Comparison of ENCODE assay signal across 8 mouse cellular contexts in the genomic region with DNA sequence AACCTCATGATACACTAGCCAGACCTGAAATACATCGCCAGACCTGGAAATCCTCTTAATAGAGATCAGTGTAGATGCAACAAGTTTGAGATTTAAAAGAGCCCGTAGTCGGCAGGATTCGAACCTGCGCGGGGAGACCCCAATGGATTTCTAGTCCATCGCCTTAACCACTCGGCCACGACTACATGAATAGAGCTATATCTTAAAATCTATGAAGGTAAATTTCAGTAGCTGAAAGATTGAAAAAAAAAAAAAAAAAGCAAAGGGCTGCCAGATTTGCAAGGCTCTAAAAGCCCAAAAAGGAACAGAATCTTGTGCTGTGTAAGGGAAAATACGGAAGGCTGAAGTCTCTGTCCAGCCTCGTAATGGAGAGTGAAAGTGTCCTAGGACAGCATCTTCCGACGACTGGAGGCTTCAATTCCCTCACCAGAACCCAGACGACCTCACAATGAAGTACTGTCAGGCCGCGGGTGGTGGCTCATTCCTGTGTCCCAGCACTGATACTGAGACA. TPM values are rescaled to one million over a fixed set of nuclear protein-coding genes. Genes with fewer than 3 reads are reported as not detected.
DNase-seq lines count a peak whose midpoint lies in the region; ATAC-seq and TF ChIP-seq lines count a peak whose summit lies in the region.

No protein-coding gene starts in this region.

- no peak for TF ChIP-seq CTCF in gastrocnemius, adult 2 months (IDR thresholded peaks at IDR 0.05)

- H3K4me1 ChIP-seq in hindbrain, embryonic 16.5 days (ENCODE audit: control insufficient read depth, insufficient read depth, low read depth, low read length), result no peaks in the 10 kb centered on the region

- peak overlapping the region; percentile 74 for H3K4me3 ChIP-seq in gastrocnemius, adult 2 months
- peak overlapping the region; percentile 55 for H3K4me3 ChIP-seq in hindbrain, embryonic 16.5 days (ENCODE audit: low read length)

- peak overlapping the region; percentile 54 for H3K9ac ChIP-seq in hindbrain, embryonic 16.5 days (ENCODE audit: low read depth, low read length)

- ATAC-seq in hindbrain, embryonic 16.5 days, result peak; percentile 34; the same call in 1 of the 2 replicates

- H3K9me3 ChIP-seq in hindbrain, embryonic 16.5 days (ENCODE audit: control insufficient read depth, low read length), result no peaks in the 10 kb centered on the region

- peak overlapping the region; percentile 54; the same call in 1 of the 2 replicates for H3K27ac ChIP-seq in gastrocnemius, adult 2 months
- peak overlapping the region; percentile 51 for H3K27ac ChIP-seq in hindbrain, embryonic 16.5 days (ENCODE audit: low read depth, low read length)

- DNase-seq in NIH3T3 (ENCODE audit: low read depth), result peak; percentile 83
- peak; percentile 82 to 92 for DNase-seq in cerebellum, postnatal 36 days
- peak; percentile 78 for DNase-seq in gastrocnemius, adult 2 months
- peak; percentile 80 to 82 for DNase-seq in left cerebral cortex, adult 18-20 months (ENCODE audit: low spot score in 2 of 2)
- DNase-seq in lung, postnatal 36 days, result peak; percentile 93
- DNase-seq in retina, embryonic 14.5 days (ENCODE audit: low spot score), result peak; percentile 84
- DNase-seq in thymus, postnatal 25 days, result peak; percentile 90

- under 1% methylated on average over 16 of the region's 16 CpGs for WGBS in hindbrain, embryonic 16.5 days

- H3K36me3 ChIP-seq in hindbrain, embryonic 16.5 days (ENCODE audit: control insufficient read depth, insufficient read depth, low read length), result no peaks in the 10 kb centered on the region

- intact Hi-C loops in gastrocnemius, adult 2 months (cut with DNase I), result loop anchor here (2.0 to 10.0 kb wide), 4 partner anchors 34 to 1574 kb away; no protein-coding TSS in a partner anchor

- peaks cover 2% of the 10 kb centered on the region for H3K27me3 ChIP-seq in hindbrain, embryonic 16.5 days (replicated peaks; ENCODE audit: control insufficient read depth, insufficient read depth, low read length)

- peak overlapping the region; percentile 56 for H3K4me2 ChIP-seq in hindbrain, embryonic 16.5 days (ENCODE audit: low read length)

RNA-seq across cellular contexts. Expression of gene Zfp184, which starts 4.0 kb away (rescaled TPM):
- total RNA-seq in gastrocnemius, adult 2 months (2021), result under 1 TPM; 0.17 to 0.36 TPM
- polyA plus RNA-seq in hindbrain, embryonic 16.5 days (2015; fragmentation: Nextera tagmentation; extraction: Ambion mirVana), result 10.6 and 12.4 TPM in 2 replicates
- 1 to 10 TPM; 3.0 to 3.8 TPM for total RNA-seq in left cerebral cortex, adult 18-20 months (2021)

RNA-seq across cellular contexts. Expression of gene Pom121l2, which starts 40.1 kb away (rescaled TPM):
- total RNA-seq in gastrocnemius, adult 2 months (2021), result not detected
- polyA plus RNA-seq in hindbrain, embryonic 16.5 days (2015; fragmentation: Nextera tagmentation; extraction: Ambion mirVana), result not detected in 2 replicates
- not detected for total RNA-seq in left cerebral cortex, adult 18-20 months (2021)

Comparison
In these comparisons a context has a peak if more than half of its experiments do, and no peak if none do; other contexts are left out.
1. Peak in every context shown above with its lines: DNase-seq, ATAC-seq, H3K4me3 ChIP-seq and H3K27ac ChIP-seq.